Mouse (Mus musculus) Muller cell, postnatal 12 days (primary cell): ENCODE data around the gene Fibin.

Experiments
- DNase-seq: peaks from one replicate; pipeline ENCODE4 v3.0.0-alpha.2; 2015; ENCODE audit errors: inconsistent ontology term

Gene Fibin

DNA sequence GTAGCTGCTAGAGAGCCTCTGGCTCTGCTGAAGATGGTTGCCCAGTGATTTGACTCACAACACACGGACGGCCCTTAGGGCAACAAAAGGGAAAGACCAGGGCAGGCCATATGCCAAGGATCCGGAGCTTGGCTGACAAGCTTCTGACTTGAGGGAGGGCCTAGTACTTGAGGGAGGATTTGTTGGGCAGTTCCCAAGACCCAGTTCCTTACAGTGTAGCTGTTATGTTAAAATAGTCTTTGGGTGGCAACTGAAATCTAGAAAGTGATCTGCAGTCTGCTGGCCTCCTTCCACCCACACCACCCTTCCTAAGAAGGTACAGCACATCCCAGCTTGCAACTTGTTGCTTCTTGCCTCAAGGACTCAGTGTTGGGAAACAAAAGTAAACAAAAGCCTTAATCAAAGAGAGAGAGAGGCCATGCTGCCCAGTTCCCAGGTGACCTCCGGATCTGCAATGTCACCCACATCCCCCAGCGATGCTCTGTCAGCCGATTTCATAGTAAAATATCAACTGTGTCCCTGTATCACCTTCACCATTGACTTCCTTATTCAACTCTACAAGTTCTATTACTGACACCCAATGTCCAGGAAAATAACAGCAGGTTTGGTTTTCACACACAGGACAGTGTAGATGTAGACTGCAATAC is 48.4 kb downstream of the Fibin start, which contains the start of gene Bbox1:
Gene Bbox1, minus strand, starts transcription at position 52 of the 647 bp plus-strand sequence.
- no peak for DNase-seq

GRCm38 (mm10) chr2:110314074-110314473 is 48.9 kb downstream of the Fibin start:
- DNase-seq, result no peak

DNA sequence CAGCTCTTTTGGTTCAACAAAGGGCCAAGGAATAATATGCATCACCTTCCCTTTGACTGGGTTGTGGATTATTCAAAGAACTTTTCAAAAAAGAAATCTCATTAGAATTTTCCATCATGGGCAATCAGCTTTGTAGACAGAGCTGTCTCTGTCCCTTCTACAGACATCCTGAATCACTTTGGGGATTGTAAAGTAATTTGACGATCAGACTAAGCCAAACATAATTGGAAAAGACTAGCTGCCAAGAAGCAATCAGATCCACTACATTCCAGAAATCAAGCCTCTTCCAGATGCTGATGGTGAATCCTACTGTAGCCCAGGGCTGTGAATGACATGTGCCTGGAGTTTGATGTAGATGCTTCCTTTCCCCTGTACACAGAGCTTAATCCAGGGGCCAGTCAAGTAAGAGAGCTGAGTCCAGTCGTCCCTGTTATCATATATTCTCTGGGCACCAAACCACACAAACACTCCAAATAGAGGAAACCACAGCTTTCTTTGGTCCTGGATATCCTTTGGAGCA is 49.6 kb downstream of the Fibin start:
- DNase-seq, result peak; percentile 70
